In genomic region chr4:43059697-43060096, GRCm38 (mm10) we compare ENCODE assay signal across 7 mouse cellular contexts. TPM values are rescaled to one million over a fixed set of nuclear protein-coding genes. Genes with fewer than 3 reads are reported as not detected.
DNase-seq lines count a peak whose midpoint lies in the region; ATAC-seq and TF ChIP-seq lines count a peak whose summit lies in the region.

No protein-coding gene starts in this region.

- ATAC-seq in lung, embryonic 14.5 days (ENCODE audit: insufficient read depth) = no peak
- ATAC-seq in forebrain, embryonic 12.5 days (ENCODE audit: low FRiP score) = no peak
- ATAC-seq in limb, embryonic 12.5 days (ENCODE audit: insufficient number of reproducible peaks, insufficient read depth, low FRiP score, low TSS enrichment, low read depth) = no peak

- H3K9me3 ChIP-seq in lung, embryonic 14.5 days (ENCODE audit: low read depth, low read length) = no peaks in the 10 kb centered on the region
- H3K9me3 ChIP-seq in forebrain, embryonic 12.5 days = no peaks in the 10 kb centered on the region
- H3K9me3 ChIP-seq in limb, embryonic 12.5 days = no peaks in the 10 kb centered on the region

- H3K4me3 ChIP-seq in lung, embryonic 14.5 days (ENCODE audit: low read depth, low read length) = peak overlapping the region; percentile 66
- peak overlapping the region; percentile 76 for H3K4me3 ChIP-seq in forebrain, embryonic 12.5 days (replicated peaks)
- peak overlapping the region; percentile 66 for H3K4me3 ChIP-seq in limb, embryonic 12.5 days (replicated peaks)
- H3K4me3 ChIP-seq in small intestine, adult 2 months (ENCODE audit: low read depth, low read length) = peak overlapping the region; percentile 66

- H3K4me2 ChIP-seq in lung, embryonic 14.5 days = peak overlapping the region; percentile 90
- H3K4me2 ChIP-seq in forebrain, embryonic 12.5 days = peak overlapping the region; percentile 80
- peak overlapping the region; percentile 93 for H3K4me2 ChIP-seq in limb, embryonic 12.5 days

- TF ChIP-seq POLR2A in small intestine, adult 2 months (IDR thresholded peaks at IDR 0.05; ENCODE audit: low read depth, low read length) = no peak

- peaks cover 10% of the 10 kb centered on the region for H3K27me3 ChIP-seq in lung, embryonic 14.5 days (ENCODE audit: insufficient read depth, low read length)
- no peaks in the 10 kb centered on the region for H3K27me3 ChIP-seq in forebrain, embryonic 12.5 days
- peaks cover 41% of the 10 kb centered on the region for H3K27me3 ChIP-seq in limb, embryonic 12.5 days
- H3K27me3 ChIP-seq in small intestine, adult 2 months (ENCODE audit: control insufficient read depth, insufficient read depth, low read length) = no peaks in the 10 kb centered on the region; the same call in 1 of the 2 replicates

- H3K9ac ChIP-seq in lung, embryonic 14.5 days = peak overlapping the region; percentile 59; the same call in 1 of the 2 replicates
- peak overlapping the region; percentile 81; the same call in 1 of the 2 replicates for H3K9ac ChIP-seq in forebrain, embryonic 12.5 days
- no peak overlapping the region for H3K9ac ChIP-seq in limb, embryonic 12.5 days (replicated peaks)

- no peaks in the 10 kb centered on the region for H3K36me3 ChIP-seq in lung, embryonic 14.5 days (ENCODE audit: insufficient read depth)
- no peaks in the 10 kb centered on the region for H3K36me3 ChIP-seq in forebrain, embryonic 12.5 days (replicated peaks)
- H3K36me3 ChIP-seq in limb, embryonic 12.5 days = no peaks in the 10 kb centered on the region
- no peaks in the 10 kb centered on the region for H3K36me3 ChIP-seq in small intestine, adult 2 months (ENCODE audit: control insufficient read depth, insufficient read depth, low read length)

- 38% methylated on average over 3 of the region's 3 CpGs for WGBS in lung, embryonic 14.5 days
- WGBS in forebrain, embryonic 12.5 days = 38% methylated on average over 3 of the region's 3 CpGs
- WGBS in limb, embryonic 12.5 days = 43% methylated on average over 3 of the region's 3 CpGs
- WGBS in small intestine, adult 2 months = 31% methylated on average over 3 of the region's 3 CpGs

- no peak for DNase-seq in lung, embryonic 14.5 days
- no peak for DNase-seq in lung, adult 18-20 months
- no peak for DNase-seq in urinary bladder, adult 2 months (ENCODE audit: low spot score)
- DNase-seq in ovary, postnatal 14 days (ENCODE audit: low spot score) = no peak

- no peak for TF ChIP-seq CTCF in lung, embryonic 14.5 days (IDR thresholded peaks at IDR 0.05; ENCODE audit: low read depth)
- no peak for TF ChIP-seq CTCF in small intestine, adult 2 months (IDR thresholded peaks at IDR 0.05; ENCODE audit: extremely low read depth, insufficient read length, insufficient replicate concordance, low read depth, low read length)

- H3K4me1 ChIP-seq in lung, embryonic 14.5 days (ENCODE audit: insufficient read depth) = no peaks in the 10 kb centered on the region
- peaks cover 20% of the 10 kb centered on the region; the same call in 1 of the 2 replicates for H3K4me1 ChIP-seq in forebrain, embryonic 12.5 days
- 0 out of 2 replicates have a peak, but pooled peaks cover 3% of the 10 kb centered on the region for H3K4me1 ChIP-seq in limb, embryonic 12.5 days (replicated peaks)
- H3K4me1 ChIP-seq in small intestine, adult 2 months (ENCODE audit: control insufficient read depth, insufficient read depth, insufficient read length, low read length) = no peaks in the 10 kb centered on the region

- no peak overlapping the region for H3K27ac ChIP-seq in lung, embryonic 14.5 days (ENCODE audit: low read depth)
- H3K27ac ChIP-seq in forebrain, embryonic 12.5 days = no peak overlapping the region
- no peak overlapping the region for H3K27ac ChIP-seq in limb, embryonic 12.5 days
- H3K27ac ChIP-seq in small intestine, adult 2 months (ENCODE audit: insufficient read depth, low read depth, low read length) = no peak overlapping the region

RNA-seq across cellular contexts. Expression of gene Unc13b, which starts 0.9 kb away (rescaled TPM):
- 7.6 and 8.2 TPM in 2 replicates for polyA plus RNA-seq in lung, embryonic 14.5 days (2014; fragmentation: Nextera tagmentation; extraction: Ambion mirVana)
- polyA plus RNA-seq in forebrain, embryonic 12.5 days (2016; fragmentation: Nextera tagmentation; extraction: Ambion mirVana) = 25.3 and 25.5 TPM in 2 replicates
- polyA plus RNA-seq in limb, embryonic 12.5 days (2016; fragmentation: Nextera tagmentation; extraction: Ambion mirVana) = 3.5 and 4.0 TPM in 2 replicates
- 5.5 and 7.0 TPM in 2 replicates for polyA plus RNA-seq in small intestine, adult 2 months (2012; rRNA removed)
- polyA plus RNA-seq in urinary bladder, adult 2 months (2012; rRNA removed) = 9.9 and 11.2 TPM in 2 replicates

RNA-seq across cellular contexts. Expression of gene Fam214b, which starts 13.7 kb away (rescaled TPM):
- polyA plus RNA-seq in lung, embryonic 14.5 days (2014; fragmentation: Nextera tagmentation; extraction: Ambion mirVana) = 7.1 and 7.8 TPM in 2 replicates
- polyA plus RNA-seq in forebrain, embryonic 12.5 days (2016; fragmentation: Nextera tagmentation; extraction: Ambion mirVana) = 40.3 and 40.6 TPM in 2 replicates
- 12.1 and 13.4 TPM in 2 replicates for polyA plus RNA-seq in limb, embryonic 12.5 days (2016; fragmentation: Nextera tagmentation; extraction: Ambion mirVana)
- polyA plus RNA-seq in small intestine, adult 2 months (2012; rRNA removed) = 36.1 and 70.5 TPM in 2 replicates
- 15.7 and 24.8 TPM in 2 replicates for polyA plus RNA-seq in urinary bladder, adult 2 months (2012; rRNA removed)

RNA-seq across cellular contexts. Expression of gene Stoml2, which starts 28.2 kb away (rescaled TPM):
- 331 and 340 TPM in 2 replicates for polyA plus RNA-seq in lung, embryonic 14.5 days (2014; fragmentation: Nextera tagmentation; extraction: Ambion mirVana)
- 308 and 324 TPM in 2 replicates for polyA plus RNA-seq in forebrain, embryonic 12.5 days (2016; fragmentation: Nextera tagmentation; extraction: Ambion mirVana)
- 344 and 353 TPM in 2 replicates for polyA plus RNA-seq in limb, embryonic 12.5 days (2016; fragmentation: Nextera tagmentation; extraction: Ambion mirVana)
- 38.7 and 62.8 TPM in 2 replicates for polyA plus RNA-seq in small intestine, adult 2 months (2012; rRNA removed)
- 72.2 and 94.8 TPM in 2 replicates for polyA plus RNA-seq in urinary bladder, adult 2 months (2012; rRNA removed)

RNA-seq across cellular contexts. Expression of gene Pigo, which starts 34.1 kb away (rescaled TPM):
- polyA plus RNA-seq in lung, embryonic 14.5 days (2014; fragmentation: Nextera tagmentation; extraction: Ambion mirVana) = 19.2 and 21.4 TPM in 2 replicates
- polyA plus RNA-seq in forebrain, embryonic 12.5 days (2016; fragmentation: Nextera tagmentation; extraction: Ambion mirVana) = 24.9 and 26.7 TPM in 2 replicates
- polyA plus RNA-seq in limb, embryonic 12.5 days (2016; fragmentation: Nextera tagmentation; extraction: Ambion mirVana) = 27.0 and 30.3 TPM in 2 replicates
- 20.0 and 30.6 TPM in 2 replicates for polyA plus RNA-seq in small intestine, adult 2 months (2012; rRNA removed)
- polyA plus RNA-seq in urinary bladder, adult 2 months (2012; rRNA removed) = 12.7 and 13.1 TPM in 2 replicates

RNA-seq across cellular contexts. Expression of gene Fancg, which starts 49.4 kb away (rescaled TPM):
- 19.4 and 20.8 TPM in 2 replicates for polyA plus RNA-seq in lung, embryonic 14.5 days (2014; fragmentation: Nextera tagmentation; extraction: Ambion mirVana)
- 21.6 and 26.7 TPM in 2 replicates for polyA plus RNA-seq in forebrain, embryonic 12.5 days (2016; fragmentation: Nextera tagmentation; extraction: Ambion mirVana)
- polyA plus RNA-seq in limb, embryonic 12.5 days (2016; fragmentation: Nextera tagmentation; extraction: Ambion mirVana) = 18.4 and 20.6 TPM in 2 replicates
- 3.9 and 9.5 TPM in 2 replicates for polyA plus RNA-seq in small intestine, adult 2 months (2012; rRNA removed)
- polyA plus RNA-seq in urinary bladder, adult 2 months (2012; rRNA removed) = 9.5 and 11.6 TPM in 2 replicates
